Mouse (Mus musculus) ovary, postnatal 14 days (tissue): ENCODE results near the gene Apom.

Experiments
- DNase-seq: peaks from one replicate; pipeline ENCODE4 v3.0.0; 2022; ENCODE audit warnings: low spot score

Apom gene

GRCm38 (mm10) chr17:35158850-35159593 lies 27.2 kb upstream of the Apom start:
- no peak for DNase-seq

GRCm38 (mm10) chr17:35157661-35158175 lies 25.9 kb upstream of the Apom start:
- DNase-seq, result no peak

GRCm38 (mm10) chr17:35157254-35157653 lies 25.4 kb upstream of the Apom start:
- no peak for DNase-seq

- no peak for DNase-seq
These were observed 24.8 kb upstream of the Apom start for GRCm38 (mm10) chr17:35156461-35157200.

GRCm38 (mm10) chr17:35155451-35155850 lies 23.6 kb upstream of the Apom start:
- no peak for DNase-seq

GRCm38 (mm10) chr17:35154616-35155015 lies 22.8 kb upstream of the Apom start:
- DNase-seq, result no peak

- no peak for DNase-seq
These were observed 22.1 kb upstream of the Apom start for GRCm38 (mm10) chr17:35153931-35154330.

GRCm38 (mm10) chr17:35153077-35153476 lies 21.2 kb upstream of the Apom start:
- DNase-seq, result no peak

- DNase-seq, result no peak
These were observed 20.3 kb upstream of the Apom start for GRCm38 (mm10) chr17:35152121-35152520.

- DNase-seq, result no peak
These were observed 16.2 kb upstream of the Apom start for GRCm38 (mm10) chr17:35147922-35148639.

- no peak for DNase-seq
These were observed 15.5 kb upstream of the Apom start for GRCm38 (mm10) chr17:35147348-35147747.

- no peak for DNase-seq
These were observed 14.3 kb upstream of the Apom start for GRCm38 (mm10) chr17:35146139-35146538.

- DNase-seq, result no peak
These were observed 10.1 kb upstream of the Apom start for GRCm38 (mm10) chr17:35141971-35142370.

GRCm38 (mm10) chr17:35140490-35140996 lies 8.7 kb upstream of the Apom start:
- no peak for DNase-seq

GRCm38 (mm10) chr17:35139269-35139668 lies 7.4 kb upstream of the Apom start:
- DNase-seq, result no peak

GRCm38 (mm10) chr17:35135591-35136320 lies 3.9 kb upstream of the Apom start:
- no peak for DNase-seq

GRCm38 (mm10) chr17:35134801-35135590 lies 3.1 kb upstream of the Apom start, which contains the start of gene Bag6:
Gene Bag6 (plus strand): TSS chr17:35135178.
- peak; percentile 91 for DNase-seq

- DNase-seq, result no peak
These were observed 1.7 kb upstream of the Apom start for GRCm38 (mm10) chr17:35133517-35133916.

GRCm38 (mm10) chr17:35132174-35132560 lies 317 bp upstream of the Apom start:
- no peak for DNase-seq

- no peak for DNase-seq
These were observed 812 bp downstream of the Apom start for GRCm38 (mm10) chr17:35131038-35131437.

GRCm38 (mm10) chr17:35128996-35129395 lies 2.9 kb downstream of the Apom start:
- no peak for DNase-seq
